Comparison of ENCODE assay signal across 19 mouse cellular contexts in genomic region chr5:147911744-147912143, GRCm38 (mm10). TPM values are rescaled to one million over a fixed set of nuclear protein-coding genes. Genes with fewer than 3 reads are reported as not detected.
DNase-seq lines count a peak whose midpoint lies in the region; ATAC-seq and TF ChIP-seq lines count a peak whose summit lies in the region.
"Had no signal": no experiment of that assay in that cellular context is flagged by ENCODE, and none has a peak within 500 bp of the region (broad histone marks: within the 10 kb centered on the region; RNA-seq: fewer than 3 reads in every experiment).

No protein-coding gene starts in this region.

- H3K4me1 ChIP-seq in intestine, postnatal 0 days (replicated peaks; ENCODE audit: control insufficient read depth, insufficient read depth, low read length): no peaks in the 10 kb centered on the region; the same call in 1 of the 2 replicates
- H3K4me1 ChIP-seq: forebrain, embryonic 15.5 days; midbrain, embryonic 13.5 days had no signal

- 62% methylated on average over 5 of the region's 5 CpGs for WGBS in intestine, postnatal 0 days
- 49% methylated on average over 5 of the region's 5 CpGs for WGBS in macrophage (ENCODE audit: missing documents)

- no peaks in the 10 kb centered on the region for H3K36me3 ChIP-seq in intestine, postnatal 0 days (ENCODE audit: control insufficient read depth, insufficient read depth)
- H3K36me3 ChIP-seq in macrophage (ENCODE audit: inconsistent target): no peaks in the 10 kb centered on the region
- H3K36me3 ChIP-seq: forebrain, embryonic 15.5 days; heart, embryonic 13.5 days; hindbrain, embryonic 12.5 days; limb, embryonic 12.5 days; midbrain, embryonic 13.5 days had no signal

- TF ChIP-seq CTCF in layer of hippocampus, adult 2 months (conservative IDR thresholded peaks at IDR 0.05): no peak
- TF ChIP-seq CTCF in intestine, postnatal 0 days (IDR thresholded peaks at IDR 0.05; ENCODE audit: low read depth): no peak

- H3K27me3 ChIP-seq in intestine, postnatal 0 days (replicated peaks; ENCODE audit: control insufficient read depth, insufficient read depth, low read length): no peaks in the 10 kb centered on the region
- H3K27me3 ChIP-seq: forebrain, embryonic 15.5 days; heart, embryonic 13.5 days; hindbrain, embryonic 12.5 days; limb, embryonic 12.5 days; midbrain, embryonic 13.5 days; Patski had no signal

- no peaks in the 10 kb centered on the region for H3K79me2 ChIP-seq in macrophage (ENCODE audit: inconsistent target)

- no peak overlapping the region for H3K4me3 ChIP-seq in layer of hippocampus, adult 2 months
- H3K4me3 ChIP-seq in intestine, postnatal 0 days (ENCODE audit: low read depth, low read length): no peak overlapping the region
- H3K4me3 ChIP-seq in macrophage (ENCODE audit: inconsistent target): no peak overlapping the region
- H3K4me3 ChIP-seq: forebrain, embryonic 15.5 days; heart, embryonic 13.5 days; hindbrain, embryonic 12.5 days; limb, embryonic 12.5 days; midbrain, embryonic 13.5 days; myocyte had no signal

- DNase-seq in adrenal gland, adult 2 months: peak; percentile 62
- no peak for DNase-seq in adrenal gland, adult 18-20 months (ENCODE audit: low spot score in 2 of 2)
- peak; percentile 26 for DNase-seq in layer of hippocampus, adult 11-12 months (ENCODE audit: low spot score)
- DNase-seq in layer of hippocampus, adult 2 months (ENCODE audit: low spot score in 2 of 2): no peak
- no peak for DNase-seq in embryo, embryonic 10.5 days (ENCODE audit: low spot score)
- no peak for DNase-seq in kidney, postnatal 10 days
- DNase-seq: cerebellum, adult 9-11 months; kidney, adult 2 months; kidney, postnatal 36 days; lung, embryonic 14.5 days had no signal

- no peak overlapping the region for H3K4me2 ChIP-seq in intestine, postnatal 0 days (replicated peaks; ENCODE audit: low read depth)
- H3K4me2 ChIP-seq: forebrain, embryonic 15.5 days; heart, embryonic 13.5 days; hindbrain, embryonic 12.5 days; limb, embryonic 12.5 days; lung, embryonic 14.5 days; midbrain, embryonic 13.5 days had no signal

- no peak for ATAC-seq in intestine, postnatal 0 days
- ATAC-seq: forebrain, embryonic 15.5 days; midbrain, embryonic 13.5 days; Patski had no signal

- no peaks in the 10 kb centered on the region for H3K9me3 ChIP-seq in intestine, postnatal 0 days (ENCODE audit: control insufficient read depth)
- H3K9me3 ChIP-seq: forebrain, embryonic 15.5 days; hindbrain, embryonic 12.5 days; limb, embryonic 12.5 days; midbrain, embryonic 13.5 days had no signal

- H3K9ac ChIP-seq in intestine, postnatal 0 days (ENCODE audit: low read depth, low read length): no peak overlapping the region
- H3K9ac ChIP-seq: forebrain, embryonic 15.5 days; heart, embryonic 13.5 days; hindbrain, embryonic 12.5 days; limb, embryonic 12.5 days; lung, embryonic 14.5 days; midbrain, embryonic 13.5 days had no signal

- no peak overlapping the region for H3K27ac ChIP-seq in layer of hippocampus, adult 2 months
- H3K27ac ChIP-seq in intestine, postnatal 0 days (ENCODE audit: low read depth, low read length): peak overlapping the region; percentile 62
- peak overlapping the region; percentile 76 for H3K27ac ChIP-seq in macrophage
- H3K27ac ChIP-seq: forebrain, embryonic 15.5 days; heart, embryonic 13.5 days; hindbrain, embryonic 12.5 days; limb, embryonic 12.5 days; midbrain, embryonic 13.5 days had no signal

RNA-seq across cellular contexts. Expression of gene Slc46a3, which starts 17.1 kb away (rescaled TPM):
- total RNA-seq in adrenal gland, adult 2 months (2021): 10 to 100 TPM; 17.1 to 19.8 TPM
- polyA plus RNA-seq in adrenal gland, adult 2 months (2012; rRNA removed): 49.2 and 55.1 TPM in 2 replicates
- total RNA-seq in adrenal gland, adult 18-20 months (2021): 10 to 100 TPM; 10.3 to 13.0 TPM
- 1 to 10 TPM; 7.7 to 8.0 TPM for total RNA-seq in layer of hippocampus, adult 2 months (2021)
- polyA plus RNA-seq in intestine, postnatal 0 days (2015; fragmentation: Nextera tagmentation; extraction: Ambion mirVana): 263 and 296 TPM in 2 replicates
- total RNA-seq in macrophage (2018; cell fraction: chromatin; rRNA removed): 10 to 100 TPM in 16 of 26 experiments, 1 to 10 TPM in 10; 2.6 to 61.4 (median 17.5) TPM
- total RNA-seq in macrophage (2018; cell fraction: cytosol; rRNA removed): 100 to 1,000 TPM in 9 of 26 experiments, 10 to 100 TPM in 17; 29.8 to 129 (median 60.5) TPM
- 100 to 1,000 TPM in 1 of 26 experiments, 10 to 100 TPM in 24, 1 to 10 TPM in 1; 5.4 to 108 (median 31.2) TPM for total RNA-seq in macrophage (2018; cell fraction: nucleus; rRNA removed)
- 44.5 to 143 TPM (median 102 TPM) in 3 replicates for polyA plus RNA-seq in macrophage (2018)

RNA-seq across cellular contexts. Expression of gene Mtus2, which starts 45.4 kb away (rescaled TPM):
- 1 to 10 TPM; 2.7 to 3.6 TPM for total RNA-seq in adrenal gland, adult 2 months (2021)
- 5.9 and 7.7 TPM in 2 replicates for polyA plus RNA-seq in adrenal gland, adult 2 months (2012; rRNA removed)
- 1 to 10 TPM; 2.5 to 2.7 TPM for total RNA-seq in adrenal gland, adult 18-20 months (2021)
- 10 to 100 TPM; 32.5 to 36.0 TPM for total RNA-seq in layer of hippocampus, adult 2 months (2021)
- polyA plus RNA-seq in intestine, postnatal 0 days (2015; fragmentation: Nextera tagmentation; extraction: Ambion mirVana): 14.0 and 15.8 TPM in 2 replicates
- total RNA-seq in macrophage (2018; cell fraction: chromatin; rRNA removed): 1 to 10 TPM in 18 of 26 experiments, under 1 TPM in 8; 0.39 to 4.1 (median 1.8) TPM
- 1 to 10 TPM in 25 of 26 experiments, under 1 TPM in 1; 0.81 to 3.0 (median 1.9) TPM for total RNA-seq in macrophage (2018; cell fraction: cytosol; rRNA removed)
- 1 to 10 TPM in 12 of 26 experiments, under 1 TPM in 14; 0.15 to 2.5 (median 0.98) TPM for total RNA-seq in macrophage (2018; cell fraction: nucleus; rRNA removed)
- polyA plus RNA-seq in macrophage (2018): 0.87 to 2.7 TPM (median 2.6 TPM) in 3 replicates

RNA-seq across cellular contexts. Expression of gene Pomp, which starts 51.5 kb away (rescaled TPM):
- total RNA-seq in adrenal gland, adult 2 months (2021): 100 to 1,000 TPM; 187 to 199 TPM
- polyA plus RNA-seq in adrenal gland, adult 2 months (2012; rRNA removed): 12.2 and 21.1 TPM in 2 replicates
- total RNA-seq in adrenal gland, adult 18-20 months (2021): 100 to 1,000 TPM; 159 to 222 TPM
- 100 to 1,000 TPM; 143 to 148 TPM for total RNA-seq in layer of hippocampus, adult 2 months (2021)
- 492 and 500 TPM in 2 replicates for polyA plus RNA-seq in intestine, postnatal 0 days (2015; fragmentation: Nextera tagmentation; extraction: Ambion mirVana)
- 100 to 1,000 TPM in 6 of 26 experiments, 10 to 100 TPM in 20; 20.1 to 126 (median 78.8) TPM for total RNA-seq in macrophage (2018; cell fraction: chromatin; rRNA removed)
- total RNA-seq in macrophage (2018; cell fraction: cytosol; rRNA removed): 100 to 1,000 TPM; 158 to 370 (median 262) TPM
- total RNA-seq in macrophage (2018; cell fraction: nucleus; rRNA removed): 100 to 1,000 TPM in 4 of 26 experiments, 10 to 100 TPM in 22; 26.8 to 123 (median 62.0) TPM
- 325 to 524 TPM (median 378 TPM) in 3 replicates for polyA plus RNA-seq in macrophage (2018)

Comparison
In these comparisons a context has a peak if more than half of its experiments do, and no peak if none do; other contexts are left out.
1. DNase-seq: peak in adrenal gland, adult 2 months (single experiment) and layer of hippocampus, adult 11-12 months (single experiment); none in adrenal gland, adult 18-20 months (0 of 2), layer of hippocampus, adult 2 months (0 of 2), embryo, embryonic 10.5 days (single experiment) and kidney, postnatal 10 days (single experiment).
2. RNA of gene Mtus2, which starts 45.4 kb away (total RNA-seq): 32.5 to 36.0 TPM in layer of hippocampus, adult 2 months; 2.7 to 3.6 TPM in adrenal gland, adult 2 months and 2.5 to 2.7 TPM in adrenal gland, adult 18-20 months; every median in the first group is over 4 times any median in the second.